Mouse (Mus musculus) embryo, embryonic 11.5 days (tissue): ENCODE data around the gene Zfp143.
"Not testable (repeated sequence)": the region's sequence is repeated elsewhere in the genome, so short reads cannot be mapped to it uniquely, and the experiment has no call there.

Experiments
- DNase-seq: peaks from one replicate; pipeline ENCODE4 v3.0.0-alpha.2; 2012; ENCODE audit warnings: low read depth, low spot score

Zfp143 gene

GRCm38 (mm10) chr7:110096332-110096731, 35.3 kb downstream of the Zfp143 start:
- no peak for DNase-seq

- no peak for DNase-seq
Observed at GRCm38 (mm10) chr7:110097106-110097793, 36.2 kb downstream of the Zfp143 start.

GRCm38 (mm10) chr7:110100854-110101253, 39.8 kb downstream of the Zfp143 start:
- no peak for DNase-seq

- no peak for DNase-seq
Observed at GRCm38 (mm10) chr7:110101266-110101665, 40.2 kb downstream of the Zfp143 start.

- no peak for DNase-seq
Observed at GRCm38 (mm10) chr7:110105041-110105440, 44.0 kb downstream of the Zfp143 start.

- DNase-seq = no peak
Observed at GRCm38 (mm10) chr7:110106633-110107032, 45.6 kb downstream of the Zfp143 start.

GRCm38 (mm10) chr7:110108524-110108923, 47.5 kb downstream of the Zfp143 start:
- DNase-seq = not testable (repeated sequence)

GRCm38 (mm10) chr7:110108967-110109610, 48.1 kb downstream of the Zfp143 start:
- DNase-seq = no peak

- DNase-seq = no peak
Observed at GRCm38 (mm10) chr7:110110061-110110656, 49.1 kb downstream of the Zfp143 start.

- DNase-seq = no peak
Observed at GRCm38 (mm10) chr7:110114699-110115098, 53.7 kb downstream of the Zfp143 start.

GRCm38 (mm10) chr7:110116731-110117291, 55.8 kb downstream of the Zfp143 start:
- DNase-seq = no peak

GRCm38 (mm10) chr7:110118448-110118847, 57.4 kb downstream of the Zfp143 start:
- DNase-seq = no peak

GRCm38 (mm10) chr7:110120157-110120784, 59.3 kb downstream of the Zfp143 start:
- no peak for DNase-seq

- no peak for DNase-seq
Observed at GRCm38 (mm10) chr7:110121162-110121515, 60.1 kb downstream of the Zfp143 start.

- peak; percentile 99 for DNase-seq
Observed at GRCm38 (mm10) chr7:110121516-110122288, 60.7 kb downstream of the Zfp143 start, which contains the start of gene Wee1. Gene Wee1 (plus strand): TSS chr7:110122046.

GRCm38 (mm10) chr7:110122289-110122564, 61.2 kb downstream of the Zfp143 start:
- no peak for DNase-seq

- DNase-seq = peak; percentile 43
Observed at GRCm38 (mm10) chr7:110122565-110123422, 61.8 kb downstream of the Zfp143 start.

- no peak for DNase-seq
Observed at GRCm38 (mm10) chr7:110123844-110124555, 63.0 kb downstream of the Zfp143 start.

GRCm38 (mm10) chr7:110128566-110128965, 67.5 kb downstream of the Zfp143 start:
- DNase-seq = no peak

GRCm38 (mm10) chr7:110132272-110132671, 71.3 kb downstream of the Zfp143 start:
- DNase-seq = not testable (repeated sequence)
